Comparison of ENCODE assay signal across 8 mouse cellular contexts in genomic region chrX:136245521-136246071, GRCm38 (mm10). TPM values are rescaled to one million over a fixed set of nuclear protein-coding genes. Genes with fewer than 3 reads are reported as not detected.
DNase-seq lines count a peak whose midpoint lies in the region; ATAC-seq and TF ChIP-seq lines count a peak whose summit lies in the region.

No protein-coding gene starts in this region.

- intact Hi-C loops in gastrocnemius, adult 2 months (cut with DNase I), result no loop called here
- intact Hi-C loops in gastrocnemius, postnatal 36 days (cut with DNase I), result no loop called here

- no peaks in the 10 kb centered on the region for H3K36me3 ChIP-seq in embryonic facial prominence, embryonic 15.5 days
- no peaks in the 10 kb centered on the region for H3K36me3 ChIP-seq in hindbrain, embryonic 11.5 days (ENCODE audit: control insufficient read depth, insufficient read depth, low read length)
- peaks cover 11% of the 10 kb centered on the region; the same call in 1 of the 2 replicates for H3K36me3 ChIP-seq in limb, embryonic 14.5 days (ENCODE audit: control insufficient read depth, insufficient read depth, low read length)
- H3K36me3 ChIP-seq in midbrain, embryonic 13.5 days, result no peaks in the 10 kb centered on the region

- H3K4me2 ChIP-seq in embryonic facial prominence, embryonic 15.5 days (replicated peaks), result peak overlapping the region; percentile 36
- peak overlapping the region; percentile 42 for H3K4me2 ChIP-seq in hindbrain, embryonic 11.5 days (replicated peaks; ENCODE audit: low read depth, low read length)
- H3K4me2 ChIP-seq in limb, embryonic 14.5 days (replicated peaks; ENCODE audit: low read depth, low read length, severe bottlenecking), result peak overlapping the region; percentile 42
- peak overlapping the region; percentile 53 for H3K4me2 ChIP-seq in midbrain, embryonic 13.5 days (replicated peaks)

- no peaks in the 10 kb centered on the region for H3K9me3 ChIP-seq in embryonic facial prominence, embryonic 15.5 days (replicated peaks)
- no peaks in the 10 kb centered on the region for H3K9me3 ChIP-seq in hindbrain, embryonic 11.5 days (ENCODE audit: control insufficient read depth, low read length)
- no peaks in the 10 kb centered on the region for H3K9me3 ChIP-seq in limb, embryonic 14.5 days (ENCODE audit: control insufficient read depth, low read length)
- no peaks in the 10 kb centered on the region for H3K9me3 ChIP-seq in midbrain, embryonic 13.5 days

- WGBS in embryonic facial prominence, embryonic 15.5 days, result 14% methylated on average over 15 of the region's 15 CpGs
- WGBS in hindbrain, embryonic 11.5 days, result 14% methylated on average over 13 of the region's 15 CpGs
- 17% methylated on average over 15 of the region's 15 CpGs for WGBS in limb, embryonic 14.5 days
- WGBS in midbrain, embryonic 13.5 days, result 33% methylated on average over 13 of the region's 15 CpGs

- ATAC-seq in embryonic facial prominence, embryonic 15.5 days (ENCODE audit: insufficient number of reproducible peaks, low FRiP score, low TSS enrichment, low read depth), result peak; percentile 86
- ATAC-seq in hindbrain, embryonic 11.5 days (ENCODE audit: low FRiP score), result peak; percentile 82
- ATAC-seq in limb, embryonic 14.5 days (ENCODE audit: low FRiP score, low read depth), result peak; percentile 56
- ATAC-seq in midbrain, embryonic 13.5 days, result peak; percentile 84

- peak overlapping the region; percentile 78 for H3K4me3 ChIP-seq in gastrocnemius, adult 2 months
- peak overlapping the region; percentile 56 for H3K4me3 ChIP-seq in embryonic facial prominence, embryonic 15.5 days (replicated peaks)
- peak overlapping the region; percentile 55 for H3K4me3 ChIP-seq in hindbrain, embryonic 11.5 days (ENCODE audit: low read depth, low read length)
- peak overlapping the region; percentile 43 for H3K4me3 ChIP-seq in limb, embryonic 14.5 days (replicated peaks; ENCODE audit: low read length)
- H3K4me3 ChIP-seq in midbrain, embryonic 13.5 days (replicated peaks), result peak overlapping the region; percentile 62

- H3K9ac ChIP-seq in embryonic facial prominence, embryonic 15.5 days, result peak overlapping the region; percentile 44
- H3K9ac ChIP-seq in hindbrain, embryonic 11.5 days (ENCODE audit: low read depth, low read length), result peak overlapping the region; percentile 72
- peak overlapping the region; percentile 71 for H3K9ac ChIP-seq in limb, embryonic 14.5 days (ENCODE audit: low read depth, low read length, severe bottlenecking)
- peak overlapping the region; percentile 75 for H3K9ac ChIP-seq in midbrain, embryonic 13.5 days (replicated peaks)

- TF ChIP-seq CTCF in gastrocnemius, adult 2 months (IDR thresholded peaks at IDR 0.05), result no peak

- no peaks in the 10 kb centered on the region for H3K4me1 ChIP-seq in embryonic facial prominence, embryonic 15.5 days
- no peaks in the 10 kb centered on the region for H3K4me1 ChIP-seq in hindbrain, embryonic 11.5 days (replicated peaks; ENCODE audit: control insufficient read depth, insufficient read depth, low read length)
- no peaks in the 10 kb centered on the region for H3K4me1 ChIP-seq in limb, embryonic 14.5 days (ENCODE audit: control insufficient read depth, insufficient read depth, low read length)
- H3K4me1 ChIP-seq in midbrain, embryonic 13.5 days (replicated peaks), result 0 out of 2 replicates have a peak, but pooled peaks cover 4% of the 10 kb centered on the region

- DNase-seq in gastrocnemius, adult 2 months, result peak; percentile 25
- no peak for DNase-seq in gastrocnemius, postnatal 36 days
- peak; percentile 47 for DNase-seq in adrenal gland, postnatal 14 days
- peak; percentile 37 for DNase-seq in hindbrain, embryonic 11.5 days (ENCODE audit: low spot score)
- DNase-seq in limb, embryonic 14.5 days (ENCODE audit: low spot score), result peak; percentile 42
- DNase-seq in thymus, postnatal 36 days, result peak; percentile 18 to 27

- peak overlapping the region; percentile 74 for H3K27ac ChIP-seq in gastrocnemius, adult 2 months
- H3K27ac ChIP-seq in embryonic facial prominence, embryonic 15.5 days (replicated peaks), result peak overlapping the region; percentile 84
- 0 out of 2 replicates have a peak overlapping the region, but pooled peaks have one; percentile 3 for H3K27ac ChIP-seq in hindbrain, embryonic 11.5 days (ENCODE audit: low read depth, low read length)
- peak overlapping the region; percentile 71 for H3K27ac ChIP-seq in limb, embryonic 14.5 days (replicated peaks; ENCODE audit: low read depth, low read length)
- H3K27ac ChIP-seq in midbrain, embryonic 13.5 days, result peak overlapping the region; percentile 83

- no peaks in the 10 kb centered on the region for H3K27me3 ChIP-seq in embryonic facial prominence, embryonic 15.5 days
- no peaks in the 10 kb centered on the region for H3K27me3 ChIP-seq in hindbrain, embryonic 11.5 days (ENCODE audit: control insufficient read depth, insufficient read depth, low read length)
- no peaks in the 10 kb centered on the region for H3K27me3 ChIP-seq in limb, embryonic 14.5 days (ENCODE audit: control insufficient read depth, insufficient read depth, low read length)
- H3K27me3 ChIP-seq in midbrain, embryonic 13.5 days, result no peaks in the 10 kb centered on the region

- TF ChIP-seq POLR2A in limb, embryonic 14.5 days (IDR thresholded peaks at IDR 0.05; ENCODE audit: borderline replicate concordance, extremely low read depth, insufficient read depth, insufficient read length), result no peak

RNA-seq across cellular contexts. Expression of gene Tceal9, which starts 0.7 kb away (rescaled TPM):
- 10 to 100 TPM; 18.4 to 30.3 TPM for total RNA-seq in gastrocnemius, adult 2 months (2021)
- total RNA-seq in gastrocnemius, postnatal 36 days (2021), result 10 to 100 TPM; 28.6 to 31.1 TPM
- 308 and 347 TPM in 2 replicates for total RNA-seq in adrenal gland, postnatal 14 days (2021)
- polyA plus RNA-seq in embryonic facial prominence, embryonic 15.5 days (2015; fragmentation: Nextera tagmentation; extraction: Ambion mirVana), result 520 and 545 TPM in 2 replicates
- 460 and 466 TPM in 2 replicates for polyA plus RNA-seq in hindbrain, embryonic 11.5 days (2014; fragmentation: Nextera tagmentation; extraction: Ambion mirVana)
- polyA plus RNA-seq in limb, embryonic 14.5 days (2012; rRNA removed), result 336 and 383 TPM in 2 replicates
- 626 and 632 TPM in 2 replicates for polyA plus RNA-seq in limb, embryonic 14.5 days (2014; fragmentation: Nextera tagmentation; extraction: Ambion mirVana)
- 354 and 388 TPM in 2 replicates for polyA plus RNA-seq in midbrain, embryonic 13.5 days (2015; fragmentation: Nextera tagmentation; extraction: Ambion mirVana)

RNA-seq across cellular contexts. Expression of gene Bex3, which starts 24.5 kb away (rescaled TPM):
- 1 to 10 TPM; 2.7 to 4.3 TPM for total RNA-seq in gastrocnemius, adult 2 months (2021)
- 1 to 10 TPM; 2.4 to 4.3 TPM for total RNA-seq in gastrocnemius, postnatal 36 days (2021)
- 190 and 238 TPM in 2 replicates for total RNA-seq in adrenal gland, postnatal 14 days (2021)
- polyA plus RNA-seq in embryonic facial prominence, embryonic 15.5 days (2015; fragmentation: Nextera tagmentation; extraction: Ambion mirVana), result 387 and 393 TPM in 2 replicates
- 733 and 747 TPM in 2 replicates for polyA plus RNA-seq in hindbrain, embryonic 11.5 days (2014; fragmentation: Nextera tagmentation; extraction: Ambion mirVana)
- 387 and 467 TPM in 2 replicates for polyA plus RNA-seq in limb, embryonic 14.5 days (2012; rRNA removed)
- polyA plus RNA-seq in limb, embryonic 14.5 days (2014; fragmentation: Nextera tagmentation; extraction: Ambion mirVana), result 442 and 482 TPM in 2 replicates
- 705 TPM in 2 replicates for polyA plus RNA-seq in midbrain, embryonic 13.5 days (2015; fragmentation: Nextera tagmentation; extraction: Ambion mirVana)

RNA-seq across cellular contexts. Expression of gene Bex1, which starts 30.3 kb away (rescaled TPM):
- total RNA-seq in gastrocnemius, adult 2 months (2021), result 10 to 100 TPM; 13.9 to 15.0 TPM
- 10 to 100 TPM; 14.3 to 22.9 TPM for total RNA-seq in gastrocnemius, postnatal 36 days (2021)
- total RNA-seq in adrenal gland, postnatal 14 days (2021), result 9.5 and 11.8 TPM in 2 replicates
- polyA plus RNA-seq in embryonic facial prominence, embryonic 15.5 days (2015; fragmentation: Nextera tagmentation; extraction: Ambion mirVana), result 112 and 134 TPM in 2 replicates
- polyA plus RNA-seq in hindbrain, embryonic 11.5 days (2014; fragmentation: Nextera tagmentation; extraction: Ambion mirVana), result 99.1 and 107 TPM in 2 replicates
- 68.3 and 112 TPM in 2 replicates for polyA plus RNA-seq in limb, embryonic 14.5 days (2012; rRNA removed)
- 83.7 and 92.3 TPM in 2 replicates for polyA plus RNA-seq in limb, embryonic 14.5 days (2014; fragmentation: Nextera tagmentation; extraction: Ambion mirVana)
- 179 and 186 TPM in 2 replicates for polyA plus RNA-seq in midbrain, embryonic 13.5 days (2015; fragmentation: Nextera tagmentation; extraction: Ambion mirVana)

RNA-seq across cellular contexts. Expression of gene Tceal7, which starts 31.0 kb away (rescaled TPM):
- 10 to 100 TPM; 15.6 to 47.9 TPM for total RNA-seq in gastrocnemius, adult 2 months (2021)
- total RNA-seq in gastrocnemius, postnatal 36 days (2021), result 10 to 100 TPM; 58.2 to 79.9 TPM
- total RNA-seq in adrenal gland, postnatal 14 days (2021), result not detected in 2 replicates
- 121 and 154 TPM in 2 replicates for polyA plus RNA-seq in embryonic facial prominence, embryonic 15.5 days (2015; fragmentation: Nextera tagmentation; extraction: Ambion mirVana)
- 0.82 and 1.3 TPM in 2 replicates for polyA plus RNA-seq in hindbrain, embryonic 11.5 days (2014; fragmentation: Nextera tagmentation; extraction: Ambion mirVana)
- polyA plus RNA-seq in limb, embryonic 14.5 days (2012; rRNA removed), result 56.8 and 88.7 TPM in 2 replicates
- 74.4 and 121 TPM in 2 replicates for polyA plus RNA-seq in limb, embryonic 14.5 days (2014; fragmentation: Nextera tagmentation; extraction: Ambion mirVana)
- polyA plus RNA-seq in midbrain, embryonic 13.5 days (2015; fragmentation: Nextera tagmentation; extraction: Ambion mirVana), result 1.5 and 1.7 TPM in 2 replicates

RNA-seq across cellular contexts. Expression of gene Tceal5, which starts 41.9 kb away (rescaled TPM):
- 10 to 100 TPM; 19.8 to 29.3 TPM for total RNA-seq in gastrocnemius, adult 2 months (2021)
- 10 to 100 TPM; 30.0 to 50.9 TPM for total RNA-seq in gastrocnemius, postnatal 36 days (2021)
- 1.1 and 1.7 TPM in 2 replicates for total RNA-seq in adrenal gland, postnatal 14 days (2021)
- 12.9 and 13.1 TPM in 2 replicates for polyA plus RNA-seq in embryonic facial prominence, embryonic 15.5 days (2015; fragmentation: Nextera tagmentation; extraction: Ambion mirVana)
- polyA plus RNA-seq in hindbrain, embryonic 11.5 days (2014; fragmentation: Nextera tagmentation; extraction: Ambion mirVana), result 2.6 TPM in 2 replicates
- 10.2 and 25.8 TPM in 2 replicates for polyA plus RNA-seq in limb, embryonic 14.5 days (2012; rRNA removed)
- 4.7 and 5.6 TPM in 2 replicates for polyA plus RNA-seq in limb, embryonic 14.5 days (2014; fragmentation: Nextera tagmentation; extraction: Ambion mirVana)
- polyA plus RNA-seq in midbrain, embryonic 13.5 days (2015; fragmentation: Nextera tagmentation; extraction: Ambion mirVana), result 17.5 and 20.1 TPM in 2 replicates

Comparison
In these comparisons a context has a peak if more than half of its experiments do, and no peak if none do; other contexts are left out.
1. DNase-seq: peak in gastrocnemius, adult 2 months (single experiment), adrenal gland, postnatal 14 days (single experiment), hindbrain, embryonic 11.5 days (single experiment), limb, embryonic 14.5 days (single experiment) and thymus, postnatal 36 days (2 of 2); none in gastrocnemius, postnatal 36 days (0 of 2).
2. H3K27ac ChIP-seq: peak in every context shown above with its lines; median percentile 84 in embryonic facial prominence, embryonic 15.5 days; 83 in midbrain, embryonic 13.5 days; 74 in gastrocnemius, adult 2 months; 71 in limb, embryonic 14.5 days; 3 in hindbrain, embryonic 11.5 days.
3. Peak in every context shown above with its lines, with median percentiles within 50 percentile points of each other: H3K4me3 ChIP-seq, ATAC-seq, H3K4me2 ChIP-seq and H3K9ac ChIP-seq.